Mouse (Mus musculus) ES-Bruce4 (cell line): ENCODE data around the gene Hs3st4. TPM values are rescaled to one million over a fixed set of nuclear protein-coding genes. Genes with fewer than 3 reads are reported as not detected.

ENCODE experiments used
- H3K27ac ChIP-seq: 2 replicates; pipeline ENCODE4 v1.5.1; 2012; ENCODE audit warnings: low read length, inconsistent platforms; ENCODE audit not compliant: insufficient read depth
- H3K27me3 ChIP-seq: 2 replicates; pipeline ENCODE4 v1.6.1; 2012; ENCODE audit warnings: mild to moderate bottlenecking, low read length, inconsistent platforms; ENCODE audit not compliant: control insufficient read depth, poor library complexity, insufficient read depth, severe bottlenecking
- H3K36me3 ChIP-seq: 2 replicates; pipeline ENCODE4 v1.6.1; 2012; ENCODE audit warnings: inconsistent platforms, mild to moderate bottlenecking, low read length, moderate library complexity; ENCODE audit not compliant: control insufficient read depth, poor library complexity, insufficient read depth, severe bottlenecking
- H3K4me1 ChIP-seq: one replicate; pipeline ENCODE4 v1.8.1; 2011; ENCODE audit warnings: low read length; ENCODE audit not compliant: control insufficient read depth, insufficient read depth
- H3K4me3 ChIP-seq: 2 replicates; pipeline ENCODE4 v1.5.1; 2011; ENCODE audit warnings: low read depth, mild to moderate bottlenecking, low read length
- H3K9ac ChIP-seq: 2 replicates; pipeline ENCODE4 v1.6.1; 2012; ENCODE audit warnings: low read depth, mild to moderate bottlenecking, inconsistent platforms; ENCODE audit not compliant: poor library complexity, severe bottlenecking
- H3K9me3 ChIP-seq: replicated peaks from 2 replicates; pipeline ENCODE4 v1.6.1; 2012; ENCODE audit warnings: mild to moderate bottlenecking, low read length, inconsistent platforms; ENCODE audit not compliant: control insufficient read depth, poor library complexity, insufficient read depth, severe bottlenecking
- CTCF ChIP-seq: IDR thresholded peaks from one replicate; pipeline ENCODE4 v1.8.1; 2011; ENCODE audit warnings: low read depth, low read length
- EP300 ChIP-seq: IDR thresholded peaks from 2 replicates; pipeline ENCODE4 v1.6.1; 2011; ENCODE audit warnings: low read depth, low read length; ENCODE audit not compliant: insufficient read depth
- POLR2A ChIP-seq: IDR thresholded peaks from one replicate; pipeline ENCODE4 v1.8.1; 2011; ENCODE audit warnings: low read length; ENCODE audit not compliant: insufficient read depth
- polyA plus RNA-seq: library from polyadenylated mRNA; stranded (reverse); fragments of >200 nt; gene quantifications from 2 replicates; pipeline ENCODE4 v1.2.4, GENCODE M21; 2011; ENCODE audit warnings: low read depth; ENCODE audit not compliant: missing spikeins, insufficient read depth, insufficient read length

The Hs3st4 gene
- polyA plus RNA-seq, 1 experiment = not detected

GRCm38 (mm10) chr7:123981435-123981834 is 1.2 kb upstream of the Hs3st4 start:
- H3K4me3 ChIP-seq = no peak overlapping the region

DNA sequence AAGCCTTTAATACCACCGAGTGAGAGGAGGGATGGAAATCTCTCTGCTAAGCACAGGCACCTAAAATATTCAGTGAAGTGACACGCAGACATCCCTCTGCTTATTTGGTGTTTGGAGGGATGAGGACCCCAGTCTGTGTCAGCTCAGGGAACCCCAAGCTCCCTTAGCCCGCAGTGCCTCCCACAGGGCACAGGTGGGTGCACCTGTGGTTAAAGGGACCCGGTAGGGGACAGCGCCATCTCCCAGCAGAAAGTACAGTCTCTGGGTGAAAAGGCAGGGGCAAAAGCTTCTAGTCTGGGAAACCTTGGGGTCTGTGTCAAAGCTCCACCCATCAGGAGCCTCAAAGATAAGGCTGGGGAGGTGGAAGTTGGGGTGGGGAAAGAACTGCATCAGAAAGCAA is 659 bp upstream of the Hs3st4 start:
- TF ChIP-seq EP300 (no peak), POLR2A (no peak), CTCF (peak; percentile 45)
- H3K9ac ChIP-seq = 0 out of 2 replicates have a peak overlapping the region, but pooled peaks have one; percentile 94
- no peaks in the 10 kb centered on the region for H3K4me1 ChIP-seq
- peaks cover 15% of the 10 kb centered on the region for H3K27me3 ChIP-seq
- 0 out of 2 replicates have a peak, but pooled peaks cover 3% of the 10 kb centered on the region for H3K9me3 ChIP-seq
- no peaks in the 10 kb centered on the region for H3K36me3 ChIP-seq
- no peak overlapping the region for H3K27ac ChIP-seq
- H3K4me3 ChIP-seq = peak overlapping the region; percentile 57

More at GRCm38 (mm10) chr7:123981435-123981834, 1.2 kb upstream of the Hs3st4 start:
- Histone ChIP-seq H3K27ac (no peak overlapping the region), H3K36me3 (no peaks in the 10 kb centered on the region), H3K27me3 (peaks cover 15% of the 10 kb centered on the region), H3K9ac (no peak overlapping the region), H3K9me3 (0 out of 2 replicates have a peak, but pooled peaks cover 3% of the 10 kb centered on the region), H3K4me1 (no peaks in the 10 kb centered on the region)
- TF ChIP-seq POLR2A (no peak), EP300 (no peak), CTCF (no peak)

DNA sequence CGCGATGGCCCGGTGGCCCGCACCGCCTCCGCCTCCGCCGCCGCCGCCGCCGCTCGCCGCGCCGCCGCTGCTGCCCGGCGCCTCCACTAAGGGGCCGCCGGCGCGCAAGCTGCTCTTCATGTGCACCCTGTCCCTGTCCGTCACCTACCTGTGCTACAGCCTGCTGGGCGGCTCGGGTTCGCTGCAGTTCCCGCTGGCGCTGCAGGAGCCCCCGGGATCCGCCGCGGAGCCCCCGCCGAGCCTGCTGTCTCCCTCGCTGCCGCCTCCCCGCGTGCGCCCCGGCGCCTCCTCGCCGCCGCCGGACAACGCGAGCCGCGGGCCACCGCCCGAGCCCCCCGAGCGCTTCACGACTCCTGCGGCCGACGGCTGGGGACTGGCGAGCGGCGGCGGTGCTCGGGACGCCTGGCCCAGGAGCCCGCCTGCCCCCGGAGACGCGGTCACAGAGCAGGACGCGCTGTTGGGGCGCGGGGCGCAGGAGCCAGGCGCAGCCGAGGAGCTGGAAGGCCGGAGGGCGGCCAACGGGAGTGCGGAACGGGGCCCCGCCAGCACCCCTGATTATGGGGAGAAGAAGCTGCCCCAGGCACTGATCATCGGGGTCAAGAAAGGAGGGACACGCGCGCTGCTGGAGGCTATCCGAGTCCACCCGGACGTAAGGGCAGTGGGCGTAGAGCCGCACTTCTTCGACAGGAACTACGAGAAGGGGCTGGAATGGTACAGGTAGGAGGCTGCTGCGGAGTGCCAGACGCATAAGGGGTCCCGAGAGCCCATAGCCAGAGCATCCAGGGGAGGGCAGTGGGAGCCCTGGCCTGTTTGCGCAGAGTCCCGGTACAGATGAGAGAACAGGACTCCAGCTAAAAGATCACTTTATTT is 743 bp downstream of the Hs3st4 start:
- TF ChIP-seq POLR2A = no peak
- TF ChIP-seq CTCF = no peak
- TF ChIP-seq EP300 = no peak

GRCm38 (mm10) chr7:123992121-123992520 is 9.5 kb downstream of the Hs3st4 start:
- Histone ChIP-seq H3K36me3 (no peaks in the 10 kb centered on the region), H3K9ac (no peak overlapping the region), H3K27ac (no peak overlapping the region), H3K9me3 (no peaks in the 10 kb centered on the region), H3K27me3 (no peaks in the 10 kb centered on the region), H3K4me3 (no peak overlapping the region), H3K4me1 (no peaks in the 10 kb centered on the region)
- TF ChIP-seq POLR2A (no peak), EP300 (no peak), CTCF (no peak)

More for the DNA sequence above, 743 bp downstream of the Hs3st4 start:
- Histone ChIP-seq H3K9me3 (0 out of 2 replicates have a peak, but pooled peaks cover 3% of the 10 kb centered on the region), H3K9ac (peak overlapping the region; percentile 94), H3K4me1 (no peaks in the 10 kb centered on the region), H3K27me3 (peaks cover 15% of the 10 kb centered on the region), H3K27ac (no peak overlapping the region), H3K36me3 (no peaks in the 10 kb centered on the region), H3K4me3 (peak overlapping the region; percentile 82)

DNA sequence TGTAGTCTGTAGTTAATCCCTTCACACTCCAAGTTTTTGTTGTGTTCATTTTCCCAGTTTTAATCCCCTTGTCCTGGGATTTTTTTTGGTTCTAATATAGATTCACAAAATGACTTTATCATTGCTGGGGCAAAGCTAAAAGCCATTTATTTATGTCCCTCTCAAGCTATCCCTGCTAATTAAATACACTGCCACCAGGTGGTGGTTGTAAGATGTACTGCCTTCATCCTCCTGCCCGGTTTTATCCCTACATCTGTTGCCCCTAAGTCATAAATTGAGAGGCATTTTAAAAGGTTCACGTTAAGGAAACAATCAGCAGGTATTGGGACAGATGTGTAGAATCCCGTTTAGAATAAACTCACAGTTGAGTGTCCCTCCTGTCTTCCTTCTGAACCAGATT is 14.6 kb downstream of the Hs3st4 start:
- H3K36me3 ChIP-seq = no peaks in the 10 kb centered on the region
- TF ChIP-seq POLR2A (no peak), EP300 (no peak), CTCF (no peak)

DNA sequence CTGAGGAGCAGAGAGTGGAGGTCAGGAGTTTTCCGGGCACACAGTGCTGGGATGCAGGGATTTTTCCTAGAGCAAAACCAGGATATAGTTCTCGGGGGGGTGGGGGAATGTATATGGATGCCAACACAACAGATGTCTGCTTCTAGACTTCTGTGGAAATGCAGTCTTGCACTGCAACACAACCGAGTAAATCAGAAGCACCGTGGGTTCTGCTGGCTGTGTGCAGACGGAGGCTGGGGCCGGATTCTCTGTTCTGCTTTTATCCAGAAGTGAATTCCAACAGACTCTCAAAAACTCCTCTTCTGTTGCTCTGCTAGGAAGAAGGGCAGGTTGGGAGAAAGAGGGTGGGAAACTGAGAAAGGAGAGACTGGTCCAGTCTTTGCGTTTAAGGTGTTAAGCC is 15.9 kb downstream of the Hs3st4 start:
- no peaks in the 10 kb centered on the region for H3K36me3 ChIP-seq
- H3K27me3 ChIP-seq = no peaks in the 10 kb centered on the region; the same call in 1 of the 2 replicates
- H3K27ac ChIP-seq = no peak overlapping the region
- TF ChIP-seq CTCF (no peak), POLR2A (no peak), EP300 (no peak)
- no peaks in the 10 kb centered on the region for H3K4me1 ChIP-seq
- H3K4me3 ChIP-seq = no peak overlapping the region
- H3K9me3 ChIP-seq = no peaks in the 10 kb centered on the region
- no peak overlapping the region for H3K9ac ChIP-seq

More for the DNA sequence above, 14.6 kb downstream of the Hs3st4 start:
- H3K27me3 ChIP-seq = no peaks in the 10 kb centered on the region
- H3K9ac ChIP-seq = no peak overlapping the region
- no peak overlapping the region for H3K27ac ChIP-seq
- no peaks in the 10 kb centered on the region for H3K4me1 ChIP-seq
- no peak overlapping the region for H3K4me3 ChIP-seq
- no peaks in the 10 kb centered on the region for H3K9me3 ChIP-seq
